Mouse (Mus musculus) ovary, adult 18-20 months (tissue): ENCODE results near the gene 9930111J21Rik1.
"Not testable (repeated sequence)": the region's sequence is repeated elsewhere in the genome, so short reads cannot be mapped to it uniquely, and the experiment has no call there.

Experiments used
- DNase-seq: peaks from one replicate; pipeline ENCODE4 v3.0.0; 2022; ENCODE audit warnings: low spot score, mixed read lengths

9930111J21Rik1 gene

GRCm38 (mm10) chr11:48979251-48979650 is at the start of gene 9930111J21Rik1:
Gene 9930111J21Rik1, minus strand, starts transcription at chr11:48979398.
- not testable (repeated sequence) for DNase-seq

- not testable (repeated sequence) for DNase-seq
Measured at GRCm38 (mm10) chr11:49012074-49012473, 32.9 kb upstream of the 9930111J21Rik1 start.

- DNase-seq, result not testable (repeated sequence)
Measured at GRCm38 (mm10) chr11:49006785-49007184, 27.6 kb upstream of the 9930111J21Rik1 start.

- DNase-seq, result not testable (repeated sequence)
Measured at GRCm38 (mm10) chr11:49006317-49006716, 27.1 kb upstream of the 9930111J21Rik1 start.

- DNase-seq, result not testable (repeated sequence)
Measured at GRCm38 (mm10) chr11:49000411-49000810, 21.2 kb upstream of the 9930111J21Rik1 start.

- DNase-seq, result not testable (repeated sequence)
Measured at GRCm38 (mm10) chr11:48994018-48994417, 14.8 kb upstream of the 9930111J21Rik1 start, which contains the start of gene Tgtp1. Gene Tgtp1, minus strand, starts transcription at chr11:48994172.

- peak; percentile 7 for DNase-seq
Measured at GRCm38 (mm10) chr11:48993296-48993695, 14.1 kb upstream of the 9930111J21Rik1 start.

- DNase-seq, result not testable (repeated sequence)
Measured at GRCm38 (mm10) chr11:48991740-48992520, 12.7 kb upstream of the 9930111J21Rik1 start, which contains the start of gene Gm12185. Gene Gm12185, minus strand, starts transcription at chr11:48992226.

GRCm38 (mm10) chr11:48989981-48990380 is 10.8 kb upstream of the 9930111J21Rik1 start:
- DNase-seq, result not testable (repeated sequence)

GRCm38 (mm10) chr11:48988219-48988618 is 9.0 kb upstream of the 9930111J21Rik1 start:
- not testable (repeated sequence) for DNase-seq

GRCm38 (mm10) chr11:48982848-48983247 is 3.6 kb upstream of the 9930111J21Rik1 start:
- not testable (repeated sequence) for DNase-seq

GRCm38 (mm10) chr11:48980052-48980451 is 854 bp upstream of the 9930111J21Rik1 start:
- not testable (repeated sequence) for DNase-seq

GRCm38 (mm10) chr11:48978240-48978939 is 808 bp downstream of the 9930111J21Rik1 start, which contains the start of gene Olfr56:
Gene Olfr56, plus strand, starts transcription at chr11:48978889.
- DNase-seq, result not testable (repeated sequence)

- DNase-seq, result not testable (repeated sequence)
Measured at GRCm38 (mm10) chr11:48974686-48975085, 4.5 kb downstream of the 9930111J21Rik1 start.

- not testable (repeated sequence) for DNase-seq
Measured at GRCm38 (mm10) chr11:48946090-48946489, 33.1 kb downstream of the 9930111J21Rik1 start, which contains the start of gene Psme2b. Gene Psme2b, minus strand, starts transcription at chr11:48946190.

- DNase-seq, result not testable (repeated sequence)
Measured at GRCm38 (mm10) chr11:48939286-48939685, 39.9 kb downstream of the 9930111J21Rik1 start.

- DNase-seq, result not testable (repeated sequence)
Measured at GRCm38 (mm10) chr11:48935291-48935690, 43.9 kb downstream of the 9930111J21Rik1 start.

- not testable (repeated sequence) for DNase-seq
Measured at GRCm38 (mm10) chr11:48933923-48934322, 45.3 kb downstream of the 9930111J21Rik1 start.

GRCm38 (mm10) chr11:48933422-48933821 is 45.8 kb downstream of the 9930111J21Rik1 start:
- DNase-seq, result not testable (repeated sequence)

GRCm38 (mm10) chr11:48928068-48928467 is 51.1 kb downstream of the 9930111J21Rik1 start:
- not testable (repeated sequence) for DNase-seq

GRCm38 (mm10) chr11:48926437-48926836 is 52.8 kb downstream of the 9930111J21Rik1 start:
- not testable (repeated sequence) for DNase-seq

GRCm38 (mm10) chr11:48923818-48924217 is 55.4 kb downstream of the 9930111J21Rik1 start:
- DNase-seq, result not testable (repeated sequence)
